In genomic region chr1:125514706-125515105, GRCm38 (mm10) we compare ENCODE assay signal across 13 mouse cellular contexts.
"Had no signal": no experiment of that assay in that cellular context is flagged by ENCODE, and none has a peak within 500 bp of the region (broad histone marks: within the 10 kb centered on the region; RNA-seq: fewer than 3 reads in every experiment).

No protein-coding gene starts in this region.

- H3K36me3 ChIP-seq: midbrain, embryonic 10.5 days; midbrain, embryonic 12.5 days; neural tube, embryonic 12.5 days had no signal

- H3K9me3 ChIP-seq: midbrain, embryonic 10.5 days; midbrain, embryonic 12.5 days; neural tube, embryonic 12.5 days had no signal

- H3K4me1 ChIP-seq: midbrain, embryonic 10.5 days; midbrain, embryonic 12.5 days; neural tube, embryonic 12.5 days had no signal

- H3K4me2 ChIP-seq: lung, embryonic 14.5 days; midbrain, embryonic 12.5 days; neural tube, embryonic 12.5 days had no signal

- DNase-seq: lung, adult 18-20 months; lung, embryonic 14.5 days; lung, postnatal 10 days; lung, postnatal 4 days; midbrain, embryonic 14.5 days; right cerebral cortex, postnatal 14 days; spleen, adult 18-20 months; thymus, adult 2 months; thymus, postnatal 25 days; thymus, postnatal 4 days had no signal

- H3K27me3 ChIP-seq: midbrain, embryonic 12.5 days; neural tube, embryonic 12.5 days had no signal

- H3K27ac ChIP-seq: midbrain, embryonic 10.5 days; midbrain, embryonic 12.5 days; neural tube, embryonic 12.5 days had no signal

- H3K4me3 ChIP-seq: midbrain, embryonic 10.5 days; midbrain, embryonic 12.5 days; neural tube, embryonic 12.5 days had no signal

- H3K9ac ChIP-seq: lung, embryonic 14.5 days; midbrain, embryonic 12.5 days; neural tube, embryonic 12.5 days had no signal
